Mouse (Mus musculus): ENCODE measurements around the gene Terb1. TPM values are rescaled to one million over a fixed set of nuclear protein-coding genes. Genes with fewer than 3 reads are reported as not detected.

Gene Terb1
- polyA plus RNA-seq, 1 experiment from 2014 or later = 0.18 TPM

- H3K4me2 ChIP-seq (replicated peaks; ENCODE audit: low read depth) = no peak overlapping the region
- whole genome bisulfite sequencing = 88% methylated on average over 13 of the region's 13 CpGs
- H3K9me3 ChIP-seq (ENCODE audit: control insufficient read depth, low read length) = no peaks in the 10 kb centered on the region
- H3K27me3 ChIP-seq (ENCODE audit: control insufficient read depth, insufficient read depth, low read length) = no peaks in the 10 kb centered on the region
- peaks cover 29% of the 10 kb centered on the region for H3K36me3 ChIP-seq (ENCODE audit: control insufficient read depth, insufficient read depth, low read length)
- no peak overlapping the region for H3K4me3 ChIP-seq (ENCODE audit: low read depth, low read length)
- TF ChIP-seq EP300 (optimal IDR thresholded peaks at IDR 0.05) (no peak), CTCF (IDR thresholded peaks at IDR 0.05; ENCODE audit: low read depth) (no peak)
- peaks cover 2% of the 10 kb centered on the region; the same call in 1 of the 2 replicates for H3K4me1 ChIP-seq (replicated peaks; ENCODE audit: control insufficient read depth, insufficient read depth)
- ATAC-seq (ENCODE audit: low FRiP score, low TSS enrichment) (no peak), DNase-seq (ENCODE audit: low spot score) (peak; percentile 9)
- no peak overlapping the region for H3K27ac ChIP-seq (replicated peaks)
- H3K9ac ChIP-seq (ENCODE audit: low read length) = no peak overlapping the region
Observed at GRCm38 (mm10) chr8:104437494-104438135, 72.1 kb downstream of the Terb1 start.

GRCm38 (mm10) chr8:104436591-104436990 is 73.1 kb downstream of the Terb1 start:
- no peaks in the 10 kb centered on the region for H3K9me3 ChIP-seq (ENCODE audit: control insufficient read depth, low read length)
- H3K36me3 ChIP-seq (ENCODE audit: control insufficient read depth, insufficient read depth, low read length) = peaks cover 30% of the 10 kb centered on the region
- peak overlapping the region; percentile 82 for H3K27ac ChIP-seq (replicated peaks)
- TF ChIP-seq EP300 (optimal IDR thresholded peaks at IDR 0.05) (no peak), CTCF (IDR thresholded peaks at IDR 0.05; ENCODE audit: low read depth) (no peak)
- H3K9ac ChIP-seq (ENCODE audit: low read length) = no peak overlapping the region
- H3K4me3 ChIP-seq (ENCODE audit: low read depth, low read length) = no peak overlapping the region
- 83% methylated on average over 4 of the region's 4 CpGs for WGBS
- DNase-seq (ENCODE audit: low spot score) (peak; percentile 11), ATAC-seq (ENCODE audit: low FRiP score, low TSS enrichment) (no peak)
- H3K4me2 ChIP-seq (replicated peaks; ENCODE audit: low read depth) = no peak overlapping the region
- no peaks in the 10 kb centered on the region for H3K27me3 ChIP-seq (ENCODE audit: control insufficient read depth, insufficient read depth, low read length)
- 0 out of 2 replicates have a peak, but pooled peaks cover 2% of the 10 kb centered on the region for H3K4me1 ChIP-seq (replicated peaks; ENCODE audit: control insufficient read depth, insufficient read depth)

DNA sequence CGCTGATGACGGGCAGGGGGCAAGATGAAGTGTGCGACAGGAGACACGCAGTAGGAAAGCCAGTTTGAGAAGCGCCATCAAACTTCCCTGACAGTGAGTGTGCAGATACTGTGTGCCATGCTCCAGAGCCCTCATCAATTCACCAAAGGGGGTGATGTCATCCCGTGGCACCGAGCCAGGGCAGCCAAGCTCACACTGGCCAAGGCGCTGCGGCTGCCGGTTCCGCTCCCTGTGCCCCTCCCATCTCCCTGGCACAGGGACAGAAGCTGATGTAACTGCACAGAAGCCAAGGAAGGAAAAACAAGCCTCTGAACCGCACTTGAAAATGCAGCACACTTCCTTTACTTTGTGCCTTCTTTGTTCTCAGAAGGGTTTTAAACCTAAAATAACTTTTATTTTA is 73.7 kb downstream of the Terb1 start:
- DNase-seq (ENCODE audit: low spot score) (peak; percentile 98), ATAC-seq (ENCODE audit: low FRiP score, low TSS enrichment) (peak; percentile 94)
- peak overlapping the region; percentile 82 for H3K27ac ChIP-seq (replicated peaks)
- peaks cover 33% of the 10 kb centered on the region for H3K36me3 ChIP-seq (ENCODE audit: control insufficient read depth, insufficient read depth, low read length)
- 22% methylated on average over 12 of the region's 12 CpGs for WGBS
- no peaks in the 10 kb centered on the region for H3K9me3 ChIP-seq (ENCODE audit: control insufficient read depth, low read length)
- no peak overlapping the region for H3K9ac ChIP-seq (ENCODE audit: low read length)
- TF ChIP-seq EP300 (optimal IDR thresholded peaks at IDR 0.05) (no peak), CTCF (IDR thresholded peaks at IDR 0.05; ENCODE audit: low read depth) (no peak; the same call in 1 of the 2 replicates)
- no peaks in the 10 kb centered on the region for H3K4me1 ChIP-seq (replicated peaks; ENCODE audit: control insufficient read depth, insufficient read depth)
- 0 out of 2 replicates have a peak overlapping the region, but pooled peaks have one; percentile 14 for H3K4me2 ChIP-seq (replicated peaks; ENCODE audit: low read depth)
- H3K27me3 ChIP-seq (ENCODE audit: control insufficient read depth, insufficient read depth, low read length) = no peaks in the 10 kb centered on the region
- no peak overlapping the region for H3K4me3 ChIP-seq (ENCODE audit: low read depth, low read length)

DNA sequence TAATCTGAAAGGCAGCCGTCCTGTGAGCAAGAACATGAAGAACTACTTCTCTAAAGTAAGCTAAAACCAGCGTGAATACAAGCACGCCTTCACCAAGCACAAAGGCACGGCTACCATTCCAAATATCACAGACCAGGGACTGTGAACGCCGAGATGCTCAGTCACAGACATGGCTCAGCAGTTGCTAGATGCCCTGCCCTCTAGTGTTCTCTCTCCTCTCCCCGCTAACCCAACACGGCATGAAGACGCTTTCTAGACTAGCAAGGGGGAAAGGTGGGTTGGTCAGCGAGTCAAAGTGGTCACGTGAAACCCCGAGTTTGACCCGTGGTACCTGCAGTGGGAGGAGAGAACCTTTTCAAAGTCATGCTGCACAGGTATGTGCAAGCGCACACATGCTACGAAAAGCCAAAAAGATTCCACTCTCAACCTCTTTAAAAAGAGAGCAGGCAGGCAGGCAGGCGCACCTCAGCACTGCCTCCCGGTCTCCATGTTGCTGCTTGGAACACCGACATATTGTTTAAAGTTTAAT is 74.8 kb downstream of the Terb1 start:
- H3K27ac ChIP-seq (replicated peaks) = peak overlapping the region; percentile 45; the same call in 1 of the 2 replicates
- no peaks in the 10 kb centered on the region for H3K9me3 ChIP-seq (ENCODE audit: control insufficient read depth, low read length)
- no peaks in the 10 kb centered on the region for H3K27me3 ChIP-seq (ENCODE audit: control insufficient read depth, insufficient read depth, low read length)
- H3K36me3 ChIP-seq (ENCODE audit: control insufficient read depth, insufficient read depth, low read length) = peaks cover 31% of the 10 kb centered on the region
- no peaks in the 10 kb centered on the region for H3K4me1 ChIP-seq (replicated peaks; ENCODE audit: control insufficient read depth, insufficient read depth)
- no peak overlapping the region for H3K4me2 ChIP-seq (replicated peaks; ENCODE audit: low read depth)
- no peak overlapping the region for H3K9ac ChIP-seq (ENCODE audit: low read length)
- 74% methylated on average over 18 of the region's 18 CpGs for WGBS
- H3K4me3 ChIP-seq (ENCODE audit: low read depth, low read length) = no peak overlapping the region
- peak; percentile 59 for TF ChIP-seq CTCF (IDR thresholded peaks at IDR 0.05; ENCODE audit: low read depth)
- TF ChIP-seq EP300 (optimal IDR thresholded peaks at IDR 0.05) = no peak
- DNase-seq (ENCODE audit: low spot score) (no peak), ATAC-seq (ENCODE audit: low FRiP score, low TSS enrichment) (no peak)

DNA sequence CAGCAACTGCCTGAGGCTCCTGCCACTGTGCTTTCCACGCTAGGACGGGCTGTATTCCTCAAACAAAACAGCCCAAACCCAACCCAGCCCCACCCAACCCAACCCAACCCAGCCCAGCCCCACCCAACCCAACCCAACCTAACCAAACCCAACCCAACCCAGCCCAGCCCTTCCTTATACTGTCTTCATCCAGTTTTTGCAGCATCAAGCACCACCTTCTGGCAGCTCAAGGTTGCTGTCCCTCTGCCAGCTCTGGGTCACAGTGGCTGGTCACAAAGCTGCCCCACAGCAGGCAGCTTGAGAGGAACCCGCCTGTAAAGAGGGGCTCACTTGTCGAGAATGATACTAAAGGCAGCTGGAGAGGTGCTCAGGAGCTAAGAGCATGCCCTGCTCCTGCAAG is 75.4 kb downstream of the Terb1 start:
- H3K4me1 ChIP-seq (replicated peaks; ENCODE audit: control insufficient read depth, insufficient read depth) = no peaks in the 10 kb centered on the region
- H3K27ac ChIP-seq (replicated peaks) = peak overlapping the region; percentile 45; the same call in 1 of the 2 replicates
- TF ChIP-seq EP300 (optimal IDR thresholded peaks at IDR 0.05) (no peak), CTCF (IDR thresholded peaks at IDR 0.05; ENCODE audit: low read depth) (peak; percentile 46; the same call in 1 of the 2 replicates)
- WGBS = 64% methylated on average over 4 of the region's 4 CpGs
- H3K4me2 ChIP-seq (replicated peaks; ENCODE audit: low read depth) = no peak overlapping the region
- DNase-seq (ENCODE audit: low spot score) (peak; percentile 50), ATAC-seq (ENCODE audit: low FRiP score, low TSS enrichment) (peak; percentile 41)
- peaks cover 28% of the 10 kb centered on the region for H3K36me3 ChIP-seq (ENCODE audit: control insufficient read depth, insufficient read depth, low read length)
- no peak overlapping the region for H3K4me3 ChIP-seq (ENCODE audit: low read depth, low read length)
- H3K27me3 ChIP-seq (ENCODE audit: control insufficient read depth, insufficient read depth, low read length) = no peaks in the 10 kb centered on the region
- no peaks in the 10 kb centered on the region for H3K9me3 ChIP-seq (ENCODE audit: control insufficient read depth, low read length)
- H3K9ac ChIP-seq (ENCODE audit: low read length) = no peak overlapping the region

All from stomach, postnatal 0 days (tissue).